Mouse (Mus musculus) olfactory bulb, adult 2 months (tissue): ENCODE results near the gene Ggn.

Source experiments
- CTCF ChIP-seq: fragments of 200-500 bp; IDR thresholded peaks from 2 replicates; pipeline ENCODE4 v1.5.1; 2012; ENCODE audit warnings: low read depth, mild to moderate bottlenecking, low read length, moderate library complexity; ENCODE audit not compliant: insufficient read depth
- POLR2A ChIP-seq: fragments of 200-500 bp; IDR thresholded peaks from 2 replicates; pipeline ENCODE4 v1.6.1; 2012; ENCODE audit warnings: mild to moderate bottlenecking, low read depth, low read length, moderate library complexity; ENCODE audit not compliant: insufficient read depth

DNA sequence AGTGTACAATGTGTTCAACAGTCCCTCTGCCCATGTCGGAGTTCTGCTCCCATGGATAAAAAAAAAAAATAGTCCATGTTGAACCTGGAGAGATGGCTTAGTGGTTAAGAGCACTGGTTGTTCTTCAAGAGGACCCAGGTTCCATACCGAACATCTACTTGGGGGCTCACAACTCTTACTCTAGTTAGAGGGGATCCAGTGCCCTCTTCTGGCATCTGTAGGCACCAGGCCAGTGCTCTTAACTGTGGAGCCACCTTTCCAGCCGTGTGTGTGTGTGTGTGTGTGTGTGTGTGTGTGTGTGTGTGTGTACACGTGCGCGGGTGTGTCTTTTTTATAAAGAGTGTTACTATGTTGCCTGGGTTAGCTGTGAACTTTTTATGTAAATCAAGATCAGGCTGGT, 32.6 kb downstream of the Ggn start:
- no peak for TF ChIP-seq CTCF
- TF ChIP-seq POLR2A = no peak
